Mouse (Mus musculus): Measurements from ENCODE around the gene Aoah.

Aoah gene

GRCm38 (mm10) chr13:20916698-20917511 is 123.0 kb downstream of the Aoah start:
- DNase-seq (ENCODE audit: low read depth): no peak

- no peak for DNase-seq (ENCODE audit: low read depth)
Observed at GRCm38 (mm10) chr13:20920401-20920800, 126.5 kb downstream of the Aoah start.

DNA sequence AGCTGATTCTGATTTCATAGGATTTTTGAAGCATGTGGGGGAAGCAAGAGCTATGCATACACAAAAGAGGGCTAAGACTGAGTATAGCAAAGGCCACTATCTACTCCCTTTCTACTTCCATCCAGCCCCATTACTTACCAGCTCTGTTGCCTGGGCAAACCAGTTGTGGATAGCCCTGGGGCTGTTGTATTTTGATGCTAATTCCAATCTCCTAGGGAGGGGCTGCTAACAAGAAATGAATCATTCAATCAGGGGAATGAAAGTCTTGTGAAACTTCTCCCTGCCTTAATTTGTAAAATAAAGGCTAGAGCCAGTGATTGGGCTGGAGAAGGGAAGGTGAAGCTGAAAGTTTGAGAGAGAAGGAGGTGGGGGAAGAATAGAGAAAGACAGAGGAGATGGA is 142.1 kb downstream of the Aoah start:
- DNase-seq (ENCODE audit: low read depth): no peak

DNA sequence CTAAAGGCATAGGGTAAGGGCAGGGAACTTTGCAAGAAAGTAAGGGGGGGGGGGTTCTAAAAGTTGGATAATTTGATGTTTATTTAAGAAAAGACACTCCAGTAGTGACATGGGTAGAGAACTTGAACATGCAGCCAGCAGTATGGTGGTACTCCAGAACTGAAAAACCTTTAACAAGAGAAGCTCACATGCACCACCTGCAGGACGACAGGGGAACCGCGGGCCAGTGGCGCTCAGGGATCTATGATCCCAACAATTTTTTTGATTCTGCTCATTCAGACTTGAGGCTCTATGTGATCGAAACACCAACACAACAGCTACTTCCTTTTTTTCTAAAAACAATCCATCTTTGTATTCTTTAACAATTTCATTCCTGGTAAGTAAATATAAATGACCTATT is 143.5 kb downstream of the Aoah start:
- peak; percentile 51 for DNase-seq (ENCODE audit: low read depth)

- no peak for DNase-seq (ENCODE audit: low read depth)
Observed at GRCm38 (mm10) chr13:20939099-20939498, 145.2 kb downstream of the Aoah start.

- peak; percentile 53 for DNase-seq (ENCODE audit: low read depth)
Observed at GRCm38 (mm10) chr13:20940389-20940788, 146.5 kb downstream of the Aoah start.

GRCm38 (mm10) chr13:20941707-20942106 is 147.8 kb downstream of the Aoah start:
- DNase-seq (ENCODE audit: low read depth): no peak

DNA sequence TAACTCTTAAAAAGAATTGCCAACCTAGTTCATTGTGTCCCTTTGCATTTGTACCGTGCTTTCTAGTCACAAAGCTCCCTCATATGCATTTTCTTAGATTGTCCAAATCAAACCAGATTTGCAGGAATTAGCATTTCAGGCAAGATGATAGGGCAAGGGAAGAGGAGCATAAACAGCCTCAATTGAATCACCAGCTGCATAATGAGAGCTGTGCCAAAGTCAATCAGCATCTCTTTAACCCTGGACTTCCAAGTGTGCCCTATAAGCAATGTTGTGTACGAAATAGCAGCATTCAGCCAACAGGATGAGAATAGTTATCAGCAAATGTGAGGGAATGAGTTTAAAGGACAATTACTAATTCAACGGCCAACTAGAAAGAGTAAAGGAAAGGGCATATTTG is 169.2 kb downstream of the Aoah start:
- no peak for DNase-seq (ENCODE audit: low read depth)

DNA sequence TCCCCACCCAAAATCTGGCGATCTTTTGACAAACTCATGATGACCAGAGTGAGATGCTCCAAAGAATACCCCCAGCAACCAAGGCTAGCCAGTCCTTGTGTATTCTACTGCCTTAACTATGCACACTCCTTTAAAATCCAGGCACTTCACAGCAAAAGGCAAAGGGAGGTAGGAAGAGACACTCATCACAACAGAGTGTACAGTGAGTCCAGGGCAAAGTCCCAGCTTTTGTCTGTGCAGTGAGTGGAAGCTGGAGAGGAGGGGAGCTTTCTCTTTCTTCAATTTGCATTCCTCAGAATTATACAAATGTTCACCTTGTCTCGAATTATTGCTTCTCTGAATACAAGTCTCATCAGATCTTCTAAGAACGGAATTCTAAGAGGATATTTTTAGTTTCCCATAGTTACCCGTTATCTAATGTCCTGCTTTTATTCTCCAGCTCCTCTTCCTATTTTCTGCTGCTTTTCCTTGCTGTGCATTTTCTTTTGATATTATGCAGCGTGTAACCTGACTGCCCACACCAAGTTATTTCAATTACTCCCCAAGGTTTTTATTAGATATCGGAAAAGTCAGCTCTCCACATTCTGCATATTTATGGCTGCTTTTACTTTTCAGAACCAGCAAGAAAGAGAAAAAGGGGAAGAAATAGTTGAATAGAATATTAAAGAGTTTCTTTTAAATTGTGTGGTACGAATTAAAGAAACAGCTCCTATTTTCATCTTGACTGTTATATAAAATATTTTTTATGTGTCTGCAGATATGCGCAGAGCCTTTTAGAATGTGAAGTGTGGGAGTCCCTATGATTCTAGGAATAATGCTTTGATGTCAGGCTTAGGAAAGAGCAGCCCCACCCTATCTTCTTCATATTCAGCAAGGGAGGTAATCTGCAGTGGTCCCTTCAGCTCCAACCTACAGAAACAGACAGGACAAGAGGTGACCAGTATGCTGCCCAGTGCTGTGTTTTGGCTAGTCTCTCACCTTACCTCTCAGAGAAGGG is 187.6 kb downstream of the Aoah start:
- no peak for DNase-seq (ENCODE audit: low read depth)

GRCm38 (mm10) chr13:20985510-20985909 is 191.6 kb downstream of the Aoah start:
- DNase-seq (ENCODE audit: low read depth): no peak

GRCm38 (mm10) chr13:20985961-20986360 is 192.0 kb downstream of the Aoah start:
- DNase-seq (ENCODE audit: low read depth): no peak

DNA sequence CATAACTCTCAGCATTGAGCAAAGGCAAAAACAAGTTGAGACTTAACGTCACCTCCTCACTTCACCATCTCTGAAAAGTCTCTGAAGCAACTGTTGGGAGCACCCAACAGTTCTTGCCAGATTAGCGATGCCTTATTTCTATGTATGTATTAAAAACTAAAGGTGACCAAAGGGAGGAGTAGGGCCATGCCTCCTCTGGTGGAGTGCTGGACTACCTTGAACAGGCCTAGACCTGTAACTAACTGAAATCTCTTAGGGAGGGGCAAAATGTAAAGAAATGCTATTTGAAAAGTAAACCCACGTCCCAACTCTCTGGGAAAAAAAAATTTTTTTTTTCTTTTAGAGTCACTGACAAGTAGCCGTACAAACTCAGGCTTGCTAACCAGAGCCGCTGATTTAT is 211.3 kb downstream of the Aoah start:
- DNase-seq (ENCODE audit: low read depth): no peak

DNA sequence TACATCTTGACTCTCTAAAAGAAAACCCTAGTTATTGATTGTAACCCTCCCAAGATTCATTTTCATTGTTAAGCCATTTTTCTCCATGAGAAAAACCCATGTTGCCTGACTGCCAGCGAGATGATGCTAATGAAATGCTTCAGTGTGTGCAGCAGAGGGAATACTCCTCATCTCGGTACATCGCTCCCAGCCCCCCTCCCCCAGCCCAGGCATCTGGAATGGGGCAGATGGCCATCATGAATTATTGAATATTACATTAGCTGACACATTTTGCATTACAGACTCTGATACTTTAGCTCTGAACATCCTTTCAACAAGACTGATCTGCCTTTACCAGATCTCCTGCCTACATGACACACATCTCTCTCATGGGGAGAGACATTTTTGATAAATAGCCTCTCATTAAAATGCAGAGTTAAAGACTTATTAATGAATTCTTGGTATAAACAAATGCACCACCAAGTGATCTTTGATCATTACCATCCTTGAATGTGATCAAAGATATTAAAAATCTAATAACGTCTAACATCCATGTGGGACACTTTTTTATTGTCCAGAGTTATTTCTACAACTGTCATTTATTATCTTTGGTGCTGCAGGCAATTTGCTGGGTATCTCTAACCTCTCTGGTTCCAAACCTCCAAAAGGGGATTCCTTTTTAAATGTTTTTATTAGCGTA is 211.9 kb downstream of the Aoah start:
- DNase-seq (ENCODE audit: low read depth): no peak

GRCm38 (mm10) chr13:21006321-21006653 is 212.4 kb downstream of the Aoah start:
- DNase-seq (ENCODE audit: low read depth): no peak

- DNase-seq (ENCODE audit: low read depth): no peak
Observed at GRCm38 (mm10) chr13:21013659-21014058, 219.7 kb downstream of the Aoah start.

DNA sequence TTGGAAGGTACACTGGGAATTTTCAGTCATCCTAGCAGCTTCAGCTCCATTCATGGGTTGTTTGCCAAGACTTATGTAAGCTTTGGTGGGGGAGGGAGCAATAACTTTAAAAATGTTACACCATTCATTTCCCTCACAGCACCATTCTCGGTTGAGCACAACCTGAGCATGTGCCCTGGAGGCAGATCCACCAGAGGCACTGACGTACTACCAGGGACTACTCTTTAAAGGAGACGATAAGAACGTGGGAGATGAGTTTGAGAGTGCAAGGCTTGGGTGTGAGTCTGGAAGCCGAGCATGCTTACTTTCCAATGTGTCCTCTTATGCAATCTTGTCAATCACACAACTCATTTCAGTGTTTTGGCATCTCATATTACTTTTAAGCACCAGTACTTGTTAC is 230.9 kb downstream of the Aoah start:
- no peak for DNase-seq (ENCODE audit: low read depth)

DNA sequence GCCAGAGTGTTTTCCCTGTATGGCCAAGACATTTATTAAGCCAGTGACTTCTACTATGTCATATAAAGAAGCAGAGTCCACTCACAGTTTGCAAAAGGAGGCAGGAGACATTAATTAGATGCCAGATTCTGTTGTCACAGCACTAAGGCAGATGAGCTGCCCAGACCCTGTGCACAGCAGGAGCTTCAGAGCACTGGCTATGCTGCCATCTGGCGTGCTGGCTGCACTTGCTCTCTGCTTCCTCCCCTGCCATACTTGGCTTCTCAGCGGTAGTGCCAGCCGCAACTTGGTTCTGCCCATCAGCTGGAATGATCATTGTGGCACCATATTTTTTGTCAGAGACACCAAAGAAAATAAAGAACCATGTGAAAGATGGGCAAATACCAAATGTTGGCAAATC is 239.3 kb downstream of the Aoah start:
- DNase-seq (ENCODE audit: low read depth): no peak

DNA sequence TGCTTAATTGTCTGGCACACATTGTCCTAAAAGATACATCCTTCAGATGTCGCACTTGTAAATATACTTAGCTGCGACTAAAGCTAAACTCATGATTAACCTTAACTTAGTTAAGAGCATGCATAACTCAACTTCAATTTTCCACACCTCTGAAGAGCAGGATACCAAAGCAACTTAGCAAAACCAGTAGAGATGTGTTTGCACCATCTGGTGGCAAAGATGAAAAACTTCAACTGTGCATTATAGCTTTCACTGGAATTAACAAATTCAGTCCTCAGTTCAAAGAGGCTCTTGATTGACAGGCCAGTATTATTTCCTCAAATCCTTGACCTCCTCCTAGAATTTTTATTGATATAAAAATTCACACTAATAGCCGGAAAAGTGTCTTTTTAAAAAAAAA is 241.1 kb downstream of the Aoah start:
- peak; percentile 34 for DNase-seq (ENCODE audit: low read depth)

DNA sequence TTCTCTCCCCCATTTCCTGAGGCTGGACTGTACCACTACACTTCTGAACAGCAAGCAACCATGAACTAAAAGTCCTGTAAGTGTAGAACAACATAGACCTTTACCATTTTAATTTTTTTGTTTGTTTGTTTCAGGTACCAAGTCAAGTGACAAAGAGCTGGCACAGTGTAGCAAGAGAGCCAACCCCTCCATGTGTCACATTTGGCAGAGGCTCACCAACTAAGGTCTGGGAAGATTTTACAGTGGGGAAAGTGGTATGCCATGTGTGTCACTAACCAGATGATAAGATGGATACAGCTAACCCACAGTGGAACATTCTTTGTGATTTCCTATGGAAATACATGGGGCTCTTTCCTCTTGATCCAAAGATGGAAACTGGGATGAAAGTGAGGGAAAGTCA is 242.1 kb downstream of the Aoah start:
- DNase-seq (ENCODE audit: low read depth): no peak

GRCm38 (mm10) chr13:21040589-21041199 is 246.8 kb downstream of the Aoah start:
- no peak for DNase-seq (ENCODE audit: low read depth)

DNA sequence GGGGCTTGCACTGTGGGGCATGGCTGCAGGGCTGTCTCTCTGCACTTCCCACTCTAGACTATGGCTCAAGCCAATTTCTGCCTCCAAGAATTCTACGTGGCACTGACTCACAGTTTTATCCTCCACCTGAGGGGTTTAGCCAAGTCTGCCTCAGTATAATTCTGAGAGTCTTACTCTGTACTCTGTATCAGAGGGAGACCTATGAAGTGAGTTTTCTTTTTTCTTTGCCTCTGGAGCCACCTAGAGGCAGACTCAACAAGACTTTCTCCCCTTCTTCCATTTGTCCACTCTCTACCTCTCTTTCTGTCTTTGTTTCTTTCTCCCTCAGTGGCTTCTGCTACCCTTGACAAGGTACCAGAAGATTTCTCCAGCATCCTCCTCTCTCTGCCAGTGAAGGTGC is 256.2 kb downstream of the Aoah start:
- DNase-seq (ENCODE audit: low read depth): peak; percentile 34

DNA sequence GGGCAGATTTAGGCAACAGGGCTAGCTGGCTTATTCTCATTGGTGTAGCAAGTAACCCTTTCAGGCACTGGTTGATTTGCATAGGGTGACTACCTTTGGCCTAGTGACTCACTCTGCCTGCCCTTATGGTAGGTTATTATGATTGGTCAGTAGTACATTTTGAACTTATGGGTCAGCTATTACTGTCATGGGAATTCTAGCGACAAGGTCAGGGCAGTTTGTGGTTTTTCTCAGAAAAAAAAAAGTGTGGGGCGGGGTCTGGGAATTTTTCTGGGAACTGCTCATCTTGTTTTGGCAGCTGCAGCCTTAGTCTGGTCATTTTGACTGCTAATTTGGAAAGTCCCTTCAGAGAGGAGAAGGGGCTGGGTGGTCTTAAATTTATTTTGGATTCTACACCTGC is 272.1 kb downstream of the Aoah start:
- DNase-seq (ENCODE audit: low read depth): no peak
